Comparison of ENCODE assay signal across 22 mouse cellular contexts in the genomic region with DNA sequence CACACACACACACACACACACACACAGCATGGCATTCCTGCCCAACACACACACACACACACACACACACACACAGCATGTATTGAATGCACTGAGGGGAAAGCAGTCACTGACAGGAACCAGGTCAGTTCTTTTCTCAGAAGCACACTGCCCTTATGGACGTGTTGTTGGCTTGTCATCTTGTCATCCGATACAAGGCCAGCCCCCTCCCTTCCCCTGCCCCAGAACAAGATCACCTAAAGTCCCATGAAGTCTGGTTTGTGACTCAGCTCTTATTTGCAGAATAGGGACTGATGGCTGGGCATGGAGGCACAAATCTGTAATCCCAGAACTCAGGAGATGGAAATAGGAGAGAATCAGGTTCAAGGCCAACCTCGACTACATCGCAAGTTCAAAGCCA.
"Had no signal": no experiment of that assay in that cellular context is flagged by ENCODE, and none has a peak within 500 bp of the region (broad histone marks: within the 10 kb centered on the region; RNA-seq: fewer than 3 reads in every experiment).

No protein-coding gene starts in this region.

- H3K9ac ChIP-seq: forebrain, postnatal 0 days; heart, embryonic 12.5 days; hindbrain, embryonic 13.5 days; hindbrain, embryonic 15.5 days; limb, embryonic 13.5 days; limb, embryonic 15.5 days; liver, embryonic 12.5 days; liver, embryonic 14.5 days had no signal

- H3K4me3 ChIP-seq: heart, adult 2 months; heart, embryonic 12.5 days; hindbrain, embryonic 13.5 days; hindbrain, embryonic 15.5 days; limb, embryonic 13.5 days; limb, embryonic 15.5 days; liver, embryonic 12.5 days had no signal

- H3K4me1 ChIP-seq: liver, embryonic 12.5 days had no signal

- H3K4me2 ChIP-seq: heart, embryonic 12.5 days; hindbrain, embryonic 13.5 days; hindbrain, embryonic 15.5 days; limb, embryonic 13.5 days; limb, embryonic 15.5 days; liver, embryonic 12.5 days had no signal

- H3K36me3 ChIP-seq: heart, embryonic 12.5 days; hindbrain, embryonic 13.5 days; hindbrain, embryonic 15.5 days; limb, embryonic 13.5 days; limb, embryonic 15.5 days; liver, embryonic 12.5 days had no signal

- DNase-seq: forebrain, postnatal 0 days; gastrocnemius, postnatal 25 days; heart, adult 11 months; heart, adult 2 months; heart, postnatal 14 days; heart, postnatal 36 days; kidney, adult 11 months; kidney, adult 2 months; kidney, postnatal 14 days; kidney, postnatal 36 days; layer of hippocampus, adult 9-11 months; layer of hippocampus, postnatal 36 days; left cerebral cortex, postnatal 4 days had no signal

- H3K27ac ChIP-seq: heart, adult 2 months; hindbrain, embryonic 13.5 days; hindbrain, embryonic 15.5 days; hindbrain, postnatal 0 days; limb, embryonic 13.5 days; liver, embryonic 12.5 days; liver, embryonic 14.5 days had no signal

- H3K9me3 ChIP-seq: heart, embryonic 12.5 days; hindbrain, embryonic 13.5 days; hindbrain, embryonic 15.5 days; limb, embryonic 13.5 days; limb, embryonic 15.5 days; liver, embryonic 12.5 days had no signal

- ATAC-seq: forebrain, postnatal 0 days; intestine, embryonic 16.5 days; liver, embryonic 12.5 days had no signal

- H3K27me3 ChIP-seq: heart, embryonic 12.5 days; hindbrain, embryonic 13.5 days; hindbrain, embryonic 15.5 days; limb, embryonic 13.5 days; limb, embryonic 15.5 days; liver, embryonic 12.5 days had no signal
